Mouse (Mus musculus): Measurements from ENCODE around the gene Tmem107. TPM values are rescaled to one million over a fixed set of nuclear protein-coding genes. Genes with fewer than 3 reads are reported as not detected.

Gene Tmem107
- total RNA-seq, 2 experiments from 2014 or later, result 20.3 to 21.6 TPM

DNA sequence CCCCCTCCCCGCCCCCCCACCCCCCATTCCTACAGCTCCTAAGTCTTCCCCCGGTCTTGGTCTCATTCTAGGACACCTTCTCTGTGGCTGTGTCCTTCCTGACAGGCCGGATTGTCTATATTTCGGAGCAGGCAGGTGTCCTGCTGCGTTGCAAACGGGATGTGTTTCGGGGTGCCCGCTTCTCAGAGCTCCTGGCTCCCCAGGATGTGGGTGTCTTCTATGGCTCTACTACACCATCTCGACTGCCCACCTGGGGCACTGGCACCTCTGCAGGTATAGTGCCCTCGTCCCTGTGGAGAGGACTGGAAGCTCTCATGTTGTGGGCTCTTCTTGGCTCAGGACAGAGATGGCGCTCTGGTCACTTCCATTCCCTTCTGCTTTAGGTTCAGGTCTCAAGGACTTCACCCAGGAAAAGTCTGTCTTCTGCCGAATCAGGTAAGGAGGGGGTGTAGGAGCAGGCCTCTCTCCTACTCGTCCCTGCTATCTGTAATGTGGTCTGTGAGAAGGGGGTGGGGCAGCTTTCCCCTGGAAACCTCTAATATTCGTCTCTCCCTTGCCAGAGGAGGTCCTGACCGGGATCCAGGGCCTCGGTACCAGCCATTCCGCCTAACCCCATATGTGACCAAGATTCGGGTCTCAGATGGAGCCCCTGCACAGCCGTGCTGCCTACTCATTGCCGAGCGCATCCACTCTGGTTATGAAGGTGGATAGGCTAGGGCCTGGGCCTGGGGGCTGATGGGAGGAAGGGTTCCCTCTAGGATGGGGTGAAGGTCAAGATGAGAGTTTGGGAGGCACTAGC lies 31.2 kb downstream of the Tmem107 start:
- no peak for DNase-seq (ENCODE audit: low spot score in 2 of 2)
- no peak for TF ChIP-seq CTCF (conservative IDR thresholded peaks at IDR 0.05)
- H3K27ac ChIP-seq, result peak overlapping the region; percentile 15
- H3K4me3 ChIP-seq, result no peak overlapping the region

DNA sequence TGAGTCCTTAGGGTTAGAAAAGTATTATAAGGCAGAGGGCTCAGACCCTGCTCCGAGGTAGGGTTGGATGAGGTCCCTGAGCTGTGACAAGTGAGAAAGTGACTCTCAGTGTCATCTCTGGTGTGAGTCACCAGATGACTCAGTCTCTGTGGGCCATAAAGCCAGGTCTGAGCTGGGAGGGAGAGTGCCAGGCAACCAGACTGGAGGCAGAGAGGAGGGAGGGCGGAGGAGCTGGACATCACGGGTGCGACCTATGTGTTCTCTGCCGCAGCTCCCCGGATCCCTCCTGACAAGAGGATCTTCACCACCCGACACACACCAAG lies 31.8 kb downstream of the Tmem107 start:
- peak in 1 of 2 experiments; percentile 9 for DNase-seq (ENCODE audit: low spot score in 2 of 2)
- H3K4me3 ChIP-seq, result no peak overlapping the region
- TF ChIP-seq CTCF (conservative IDR thresholded peaks at IDR 0.05), result no peak
- H3K27ac ChIP-seq, result peak overlapping the region; percentile 15; the same call in 1 of the 2 replicates

DNA sequence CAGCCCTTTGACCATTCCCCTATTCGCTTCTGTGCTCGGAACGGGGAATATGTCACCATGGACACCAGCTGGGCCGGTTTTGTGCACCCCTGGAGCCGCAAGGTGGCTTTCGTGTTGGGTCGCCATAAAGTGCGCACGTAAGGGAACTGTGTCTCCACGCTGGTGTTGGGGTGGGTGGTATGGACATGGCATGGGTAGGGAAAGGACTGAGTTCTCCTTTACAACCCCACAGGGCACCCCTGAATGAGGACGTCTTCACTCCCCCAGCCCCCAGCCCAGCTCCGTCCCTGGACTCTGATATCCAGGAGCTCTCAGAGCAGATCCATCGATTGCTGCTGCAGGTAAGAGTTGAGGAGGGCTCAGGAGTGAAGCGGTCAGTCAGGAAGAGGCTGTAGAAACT lies 32.5 kb downstream of the Tmem107 start:
- H3K4me3 ChIP-seq, result no peak overlapping the region
- TF ChIP-seq CTCF (conservative IDR thresholded peaks at IDR 0.05), result no peak
- no peak for DNase-seq (ENCODE audit: low spot score in 2 of 2)
- no peak overlapping the region for H3K27ac ChIP-seq

- no peak for DNase-seq (ENCODE audit: low spot score in 2 of 2)
- TF ChIP-seq CTCF (conservative IDR thresholded peaks at IDR 0.05), result no peak
- Histone ChIP-seq H3K4me3 (no peak overlapping the region), H3K27ac (0 out of 2 replicates have a peak overlapping the region, but pooled peaks have one; percentile 3)
Observed at GRCm38 (mm10) chr11:69103531-69104435, 33.2 kb downstream of the Tmem107 start.

GRCm38 (mm10) chr11:69104487-69104886 lies 33.9 kb downstream of the Tmem107 start:
- no peak for DNase-seq (ENCODE audit: low spot score in 2 of 2)
- no peak overlapping the region for H3K4me3 ChIP-seq
- TF ChIP-seq CTCF (conservative IDR thresholded peaks at IDR 0.05), result no peak
- no peak overlapping the region for H3K27ac ChIP-seq

- TF ChIP-seq CTCF (conservative IDR thresholded peaks at IDR 0.05), result no peak
- Histone ChIP-seq H3K4me3 (no peak overlapping the region), H3K27ac (no peak overlapping the region)
- no peak for DNase-seq (ENCODE audit: low spot score in 2 of 2)
Observed at GRCm38 (mm10) chr11:69105227-69105626, 34.6 kb downstream of the Tmem107 start.

DNA sequence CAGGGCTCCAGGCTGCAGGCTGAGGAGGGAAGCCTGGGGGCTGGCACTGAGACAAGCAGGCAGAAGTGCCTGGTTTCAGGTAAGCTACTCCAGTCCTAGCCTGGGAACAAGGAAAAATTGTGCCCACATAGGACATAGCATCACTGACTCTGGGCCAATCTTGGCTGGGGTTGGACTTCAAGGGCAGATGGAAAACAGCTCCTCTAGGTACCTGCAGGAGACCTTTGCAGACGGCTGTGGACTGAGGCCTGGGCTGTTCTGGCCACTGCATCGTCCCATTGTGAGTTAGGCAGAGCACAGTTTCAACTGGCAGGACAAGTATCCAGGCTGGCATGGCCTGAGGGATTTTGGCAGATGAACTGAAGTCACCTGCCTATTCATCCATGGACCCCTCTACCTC lies 35.2 kb downstream of the Tmem107 start:
- DNase-seq (ENCODE audit: low spot score in 2 of 2), result no peak
- H3K4me3 ChIP-seq, result no peak overlapping the region
- no peak for TF ChIP-seq CTCF (conservative IDR thresholded peaks at IDR 0.05)
- no peak overlapping the region for H3K27ac ChIP-seq

GRCm38 (mm10) chr11:69106299-69106698 lies 35.7 kb downstream of the Tmem107 start:
- no peak overlapping the region for H3K4me3 ChIP-seq
- DNase-seq (ENCODE audit: low spot score in 2 of 2), result peak in 1 of 2 experiments; percentile 16
- no peak for TF ChIP-seq CTCF (conservative IDR thresholded peaks at IDR 0.05)
- no peak overlapping the region for H3K27ac ChIP-seq

GRCm38 (mm10) chr11:69106842-69107241 lies 36.2 kb downstream of the Tmem107 start:
- peak in 1 of 2 experiments; percentile 14 for DNase-seq (ENCODE audit: low spot score in 2 of 2)
- Histone ChIP-seq H3K27ac (no peak overlapping the region), H3K4me3 (no peak overlapping the region)
- TF ChIP-seq CTCF (conservative IDR thresholded peaks at IDR 0.05), result no peak

GRCm38 (mm10) chr11:69107676-69108075 lies 37.1 kb downstream of the Tmem107 start:
- no peak for DNase-seq (ENCODE audit: low spot score in 2 of 2)
- no peak overlapping the region for H3K4me3 ChIP-seq
- no peak for TF ChIP-seq CTCF (conservative IDR thresholded peaks at IDR 0.05)
- H3K27ac ChIP-seq, result no peak overlapping the region

GRCm38 (mm10) chr11:69108223-69108622 lies 37.6 kb downstream of the Tmem107 start:
- DNase-seq (ENCODE audit: low spot score in 2 of 2), result no peak
- no peak overlapping the region for H3K4me3 ChIP-seq
- TF ChIP-seq CTCF (conservative IDR thresholded peaks at IDR 0.05), result no peak
- no peak overlapping the region for H3K27ac ChIP-seq

DNA sequence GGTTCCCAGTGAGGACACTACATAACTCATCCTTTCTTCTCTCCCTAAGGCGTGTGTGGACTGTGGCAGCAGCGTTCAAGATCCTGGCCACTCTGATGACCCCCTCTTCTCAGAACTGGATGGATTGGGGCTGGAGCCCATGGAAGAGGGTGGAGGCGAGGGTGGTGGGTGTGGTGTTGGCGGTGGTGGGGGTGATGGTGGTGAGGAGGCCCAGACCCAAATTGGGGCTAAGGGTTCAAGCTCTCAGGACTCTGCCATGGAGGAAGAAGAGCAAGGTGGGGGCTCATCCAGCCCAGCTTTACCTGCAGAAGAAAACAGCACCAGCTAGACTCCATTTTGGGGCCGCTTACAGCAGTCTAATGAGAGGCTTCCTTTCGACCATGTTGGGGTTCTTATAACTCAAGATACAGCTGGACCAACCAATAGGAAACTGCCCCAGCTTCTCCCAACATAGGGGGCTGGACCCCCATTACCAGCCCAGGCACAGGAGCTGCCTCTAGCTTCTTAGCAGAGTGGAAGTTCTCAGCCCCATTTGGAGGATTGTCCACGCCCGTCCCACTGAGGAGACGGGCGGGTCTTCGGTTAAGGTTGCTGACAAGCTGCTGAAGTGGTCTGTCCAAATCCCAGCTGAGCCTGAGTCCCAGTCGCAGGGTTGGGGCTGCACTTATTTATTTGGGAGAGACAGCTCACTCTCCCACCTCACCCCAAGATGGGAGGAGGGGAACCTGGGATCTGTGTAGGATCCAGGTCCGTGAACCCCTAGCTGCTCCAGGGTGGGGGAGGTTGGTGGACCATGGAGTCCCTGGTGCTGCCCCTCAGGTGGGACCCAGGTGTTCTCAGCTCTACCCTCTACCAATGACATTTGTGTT lies 38.7 kb downstream of the Tmem107 start:
- Histone ChIP-seq H3K4me3 (no peak overlapping the region), H3K27ac (no peak overlapping the region)
- no peak for DNase-seq (ENCODE audit: low spot score in 2 of 2)
- no peak for TF ChIP-seq CTCF (conservative IDR thresholded peaks at IDR 0.05)
